11 mouse cellular contexts compared by ENCODE assay signal in genomic region chr17:32348406-32348805, GRCm38 (mm10). TPM values are rescaled to one million over a fixed set of nuclear protein-coding genes. Genes with fewer than 3 reads are reported as not detected.
DNase-seq lines count a peak whose midpoint lies in the region; ATAC-seq lines count a peak whose summit lies in the region.
"Had no signal": no experiment of that assay in that cellular context is flagged by ENCODE, and none has a peak within 500 bp of the region (broad histone marks: within the 10 kb centered on the region; RNA-seq: fewer than 3 reads in every experiment).

No protein-coding gene starts in this region.

- no peak overlapping the region for H3K27ac ChIP-seq in heart, embryonic 14.5 days (replicated peaks in 1 of 2; ENCODE audit: control insufficient read depth in 1 of 2, insufficient read depth in 1 of 2, low read depth in 2 of 2, low read length in 2 of 2)
- no peak overlapping the region for H3K27ac ChIP-seq in limb, embryonic 10.5 days
- H3K27ac ChIP-seq in neural tube, embryonic 13.5 days (replicated peaks) = no peak overlapping the region
- H3K27ac ChIP-seq: embryonic facial prominence, embryonic 15.5 days had no signal

- peak overlapping the region; percentile 85 for H3K9ac ChIP-seq in heart, embryonic 14.5 days (ENCODE audit: low read length)
- H3K9ac ChIP-seq in neural tube, embryonic 13.5 days = peak overlapping the region; percentile 51
- H3K9ac ChIP-seq: embryonic facial prominence, embryonic 15.5 days had no signal

- H3K4me2 ChIP-seq in heart, embryonic 14.5 days (ENCODE audit: low read length) = peak overlapping the region; percentile 95
- H3K4me2 ChIP-seq in neural tube, embryonic 13.5 days = peak overlapping the region; percentile 84

- peaks cover 19% of the 10 kb centered on the region for H3K36me3 ChIP-seq in heart, embryonic 14.5 days (ENCODE audit: control insufficient read depth, insufficient read depth, low read length)
- H3K36me3 ChIP-seq in megakaryocyte, embryonic 14.5 days (replicated peaks; ENCODE audit: low read length) = peaks cover 42% of the 10 kb centered on the region
- H3K36me3 ChIP-seq in limb, embryonic 10.5 days = peaks cover 28% of the 10 kb centered on the region
- H3K36me3 ChIP-seq in neural tube, embryonic 13.5 days = peaks cover 13% of the 10 kb centered on the region

- no peaks in the 10 kb centered on the region for H3K9me3 ChIP-seq in heart, embryonic 14.5 days (ENCODE audit: control insufficient read depth, low read length)
- no peaks in the 10 kb centered on the region for H3K9me3 ChIP-seq in megakaryocyte, embryonic 14.5 days
- no peaks in the 10 kb centered on the region for H3K9me3 ChIP-seq in limb, embryonic 10.5 days (replicated peaks)
- no peaks in the 10 kb centered on the region for H3K9me3 ChIP-seq in neural tube, embryonic 13.5 days
- H3K9me3 ChIP-seq: embryonic facial prominence, embryonic 15.5 days had no signal

- DNase-seq in heart, adult 9 months (ENCODE audit: low spot score in 2 of 2) = no peak
- no peak for DNase-seq in limb, embryonic 10.5 days (ENCODE audit: low spot score)
- no peak for DNase-seq in spleen, adult 18-20 months
- DNase-seq in thymus, postnatal 0 days (ENCODE audit: low spot score) = no peak
- DNase-seq: right cerebral cortex, postnatal 25 days had no signal

- H3K4me3 ChIP-seq in heart, embryonic 14.5 days (ENCODE audit: control insufficient read depth in 1 of 2, insufficient read depth in 1 of 2, low read depth in 1 of 2, low read length in 2 of 2) = peak overlapping the region in 1 of 2 experiments; percentile 66; a peak in 1 of 4 replicates
- H3K4me3 ChIP-seq in megakaryocyte, embryonic 14.5 days (replicated peaks) = peak overlapping the region; percentile 47
- H3K4me3 ChIP-seq in limb, embryonic 10.5 days = peak overlapping the region; percentile 72; the same call in 1 of the 2 replicates
- H3K4me3 ChIP-seq in neural tube, embryonic 13.5 days = peak overlapping the region; percentile 90

- H3K4me1 ChIP-seq in heart, embryonic 14.5 days (ENCODE audit: control insufficient read depth in 2 of 2, insufficient read depth in 2 of 2, low read length in 2 of 2) = peaks cover 0 to 16% of the 10 kb centered on the region in 2 experiments; a peak in 2 of 4 replicates
- peaks cover 43% of the 10 kb centered on the region for H3K4me1 ChIP-seq in megakaryocyte, embryonic 14.5 days
- H3K4me1 ChIP-seq in limb, embryonic 10.5 days = peaks cover 15% of the 10 kb centered on the region
- H3K4me1 ChIP-seq in neural tube, embryonic 13.5 days (replicated peaks) = peaks cover 37% of the 10 kb centered on the region

- WGBS in heart, embryonic 14.5 days = 88% methylated on average over 2 of the region's 2 CpGs
- 91% methylated on average over 2 of the region's 2 CpGs for WGBS in limb, embryonic 10.5 days
- WGBS in neural tube, embryonic 13.5 days = 86% methylated on average over 2 of the region's 2 CpGs

- ATAC-seq in heart, embryonic 14.5 days (ENCODE audit: insufficient number of reproducible peaks, insufficient read depth, low FRiP score, low read depth) = no peak
- ATAC-seq in megakaryocyte, adult 5-6 weeks (ENCODE audit: poor library complexity, severe bottlenecking) = no peak
- ATAC-seq in neural tube, embryonic 13.5 days (ENCODE audit: low read depth) = no peak

- H3K27me3 ChIP-seq in heart, embryonic 14.5 days (ENCODE audit: control insufficient read depth, insufficient read depth, low read length) = no peaks in the 10 kb centered on the region
- no peaks in the 10 kb centered on the region for H3K27me3 ChIP-seq in megakaryocyte, embryonic 14.5 days (replicated peaks)
- H3K27me3 ChIP-seq in limb, embryonic 10.5 days (ENCODE audit: low read depth, poor library complexity, severe bottlenecking) = no peaks in the 10 kb centered on the region
- no peaks in the 10 kb centered on the region for H3K27me3 ChIP-seq in neural tube, embryonic 13.5 days
- H3K27me3 ChIP-seq: CH12.LX; embryonic facial prominence, embryonic 15.5 days had no signal

RNA-seq across cellular contexts. Expression of gene Akap8l, which starts 2.0 kb away (rescaled TPM):
- polyA plus RNA-seq in heart, embryonic 14.5 days (2014; fragmentation: Nextera tagmentation; extraction: Ambion mirVana) = 83.5 and 84.1 TPM in 2 replicates
- polyA plus RNA-seq in megakaryocyte, embryonic 14.5 days (2012; ENCODE audit: insufficient read depth, low replicate concordance) = 93.3 and 157 TPM in 2 replicates
- total RNA-seq in megakaryocyte, adult 5-6 weeks (2015) = 48.3 and 51.1 TPM in 2 replicates
- total RNA-seq in megakaryocyte, adult 5-6 weeks (2017) = 66.4 and 69.6 TPM in 2 replicates
- 84.7 and 106 TPM in 2 replicates for polyA plus RNA-seq in limb, embryonic 10.5 days (2016; fragmentation: Nextera tagmentation; extraction: Ambion mirVana)
- polyA plus RNA-seq in neural tube, embryonic 13.5 days (2015; fragmentation: Nextera tagmentation; extraction: Ambion mirVana) = 153 and 154 TPM in 2 replicates
- polyA plus RNA-seq in thymus, postnatal 0 days (2015; fragmentation: Nextera tagmentation; extraction: Ambion mirVana) = 62.4 and 66.4 TPM in 2 replicates

RNA-seq across cellular contexts. Expression of gene Akap8, which starts 27.4 kb away (rescaled TPM):
- 33.0 and 34.9 TPM in 2 replicates for polyA plus RNA-seq in heart, embryonic 14.5 days (2014; fragmentation: Nextera tagmentation; extraction: Ambion mirVana)
- 67.7 and 79.9 TPM in 2 replicates for polyA plus RNA-seq in megakaryocyte, embryonic 14.5 days (2012; ENCODE audit: insufficient read depth, low replicate concordance)
- 43.5 and 49.8 TPM in 2 replicates for total RNA-seq in megakaryocyte, adult 5-6 weeks (2015)
- total RNA-seq in megakaryocyte, adult 5-6 weeks (2017) = 91.5 and 103 TPM in 2 replicates
- 142 and 157 TPM in 2 replicates for polyA plus RNA-seq in limb, embryonic 10.5 days (2016; fragmentation: Nextera tagmentation; extraction: Ambion mirVana)
- polyA plus RNA-seq in neural tube, embryonic 13.5 days (2015; fragmentation: Nextera tagmentation; extraction: Ambion mirVana) = 95.9 and 104 TPM in 2 replicates
- polyA plus RNA-seq in thymus, postnatal 0 days (2015; fragmentation: Nextera tagmentation; extraction: Ambion mirVana) = 73.0 and 82.9 TPM in 2 replicates

RNA-seq across cellular contexts. Expression of gene Wiz, which starts 40.8 kb away (rescaled TPM):
- polyA plus RNA-seq in heart, embryonic 14.5 days (2014; fragmentation: Nextera tagmentation; extraction: Ambion mirVana) = 18.2 and 19.5 TPM in 2 replicates
- 32.7 and 47.1 TPM in 2 replicates for polyA plus RNA-seq in megakaryocyte, embryonic 14.5 days (2012; ENCODE audit: insufficient read depth, low replicate concordance)
- 17.2 and 23.0 TPM in 2 replicates for total RNA-seq in megakaryocyte, adult 5-6 weeks (2015)
- total RNA-seq in megakaryocyte, adult 5-6 weeks (2017) = 4.9 and 5.9 TPM in 2 replicates
- 36.7 and 37.2 TPM in 2 replicates for polyA plus RNA-seq in limb, embryonic 10.5 days (2016; fragmentation: Nextera tagmentation; extraction: Ambion mirVana)
- 33.2 and 39.8 TPM in 2 replicates for polyA plus RNA-seq in neural tube, embryonic 13.5 days (2015; fragmentation: Nextera tagmentation; extraction: Ambion mirVana)
- 13.2 and 15.3 TPM in 2 replicates for polyA plus RNA-seq in thymus, postnatal 0 days (2015; fragmentation: Nextera tagmentation; extraction: Ambion mirVana)

RNA-seq across cellular contexts. Expression of gene Rasal3, which starts 55.0 kb away (rescaled TPM):
- 0.67 and 0.76 TPM in 2 replicates for polyA plus RNA-seq in heart, embryonic 14.5 days (2014; fragmentation: Nextera tagmentation; extraction: Ambion mirVana)
- 26.2 and 250 TPM in 2 replicates for polyA plus RNA-seq in megakaryocyte, embryonic 14.5 days (2012; ENCODE audit: insufficient read depth, low replicate concordance)
- total RNA-seq in megakaryocyte, adult 5-6 weeks (2015) = 52.9 and 54.4 TPM in 2 replicates
- 19.5 and 25.7 TPM in 2 replicates for total RNA-seq in megakaryocyte, adult 5-6 weeks (2017)
- 0.33 and 0.53 TPM in 2 replicates for polyA plus RNA-seq in limb, embryonic 10.5 days (2016; fragmentation: Nextera tagmentation; extraction: Ambion mirVana)
- 0.54 and 0.71 TPM in 2 replicates for polyA plus RNA-seq in neural tube, embryonic 13.5 days (2015; fragmentation: Nextera tagmentation; extraction: Ambion mirVana)
- polyA plus RNA-seq in thymus, postnatal 0 days (2015; fragmentation: Nextera tagmentation; extraction: Ambion mirVana) = 164 and 165 TPM in 2 replicates
